Mouse (Mus musculus) hematopoietic stem cell, adult 5-6 weeks (primary cell): ENCODE measurements at regions not wholly inside any gene's neighbourhood (a gene's known extent, or its start where the extent isn't known, plus 50 kb on each side); places are given as distances from the start of the nearest gene placed in this dataset.
"Not testable (repeated sequence)": the region's sequence is repeated elsewhere in the genome, so short reads cannot be mapped to it uniquely, and the experiment has no call there.

ENCODE experiments used
- ATAC-seq, 2 experiments: fragments of 125-278 bp in 1 of 2; replicated peaks in 1 of 2; 2 replicates each; pipeline ENCODE4 v1.8.0; 2016 to 2017; ENCODE audit warnings: inconsistent platforms in 2 of 2, mild to moderate bottlenecking in 2 of 2, moderate number of reproducible peaks in 2 of 2, low read depth in 1 of 2, moderate TSS enrichment in 1 of 2; ENCODE audit not compliant: low FRiP score in 2 of 2, poor library complexity in 2 of 2, severe bottlenecking in 2 of 2, insufficient read depth in 1 of 2, low TSS enrichment in 1 of 2

- ATAC-seq: peak; percentile 79 to 83
Measured at GRCm38 (mm10) chr10:120674321-120675045, 198.2 kb upstream of the Hmga2 start.

- ATAC-seq: not testable (repeated sequence)
Measured at GRCm38 (mm10) chr10:120667678-120668031, 191.4 kb upstream of the Hmga2 start.

GRCm38 (mm10) chr10:120666985-120667677 is 190.9 kb upstream of the Hmga2 start:
- ATAC-seq: no peak

- no peak for ATAC-seq
Measured at GRCm38 (mm10) chr10:120666202-120666860, 190.1 kb upstream of the Hmga2 start.

GRCm38 (mm10) chr10:120665670-120666069 is 189.4 kb upstream of the Hmga2 start:
- peak; percentile 75 to 83 for ATAC-seq

GRCm38 (mm10) chr10:120664419-120664818 is 188.2 kb upstream of the Hmga2 start:
- no peak for ATAC-seq

GRCm38 (mm10) chr10:120663396-120663795 is 187.1 kb upstream of the Hmga2 start:
- ATAC-seq: no peak

GRCm38 (mm10) chr10:120660503-120660902 is 184.2 kb upstream of the Hmga2 start:
- no peak for ATAC-seq

- no peak for ATAC-seq
Measured at GRCm38 (mm10) chr10:120655238-120655931, 179.1 kb upstream of the Hmga2 start.

- no peak for ATAC-seq
Measured at GRCm38 (mm10) chr10:120652525-120653215, 176.4 kb upstream of the Hmga2 start.

GRCm38 (mm10) chr10:120651845-120652244 is 175.6 kb upstream of the Hmga2 start:
- ATAC-seq: no peak

- no peak for ATAC-seq
Measured at GRCm38 (mm10) chr10:120650336-120650735, 174.1 kb upstream of the Hmga2 start.

- ATAC-seq: no peak
Measured at GRCm38 (mm10) chr10:120648741-120649140, 172.5 kb upstream of the Hmga2 start.

GRCm38 (mm10) chr10:120648031-120648430 is 171.8 kb upstream of the Hmga2 start:
- no peak for ATAC-seq

- ATAC-seq: no peak
Measured at GRCm38 (mm10) chr10:120647323-120647722, 171.1 kb upstream of the Hmga2 start.

GRCm38 (mm10) chr10:120646862-120647311 is 170.6 kb upstream of the Hmga2 start:
- no peak for ATAC-seq

GRCm38 (mm10) chr10:120640847-120641246 is 164.6 kb upstream of the Hmga2 start:
- no peak for ATAC-seq
